Comparison of ENCODE assay signal across 35 mouse cellular contexts in the genomic region with DNA sequence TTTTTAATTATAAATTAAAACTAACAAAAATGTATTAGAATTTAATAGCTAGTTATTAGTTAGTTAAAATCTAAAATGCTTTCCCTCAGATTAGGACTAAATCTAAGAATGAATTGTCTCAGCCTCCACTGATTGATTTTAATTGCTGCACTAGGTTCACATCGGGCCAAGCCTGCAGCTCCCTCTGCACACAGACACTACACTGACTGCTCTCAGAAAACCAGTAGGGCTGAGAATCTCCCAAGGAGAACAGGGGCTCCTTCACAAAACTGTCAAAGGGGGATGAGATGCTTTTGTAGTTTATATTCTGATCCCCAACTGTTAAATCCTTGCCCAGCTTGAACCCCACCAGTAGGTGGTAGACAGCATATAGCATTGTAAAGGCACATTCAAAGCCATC.
"Had no signal": no experiment of that assay in that cellular context is flagged by ENCODE, and none has a peak within 500 bp of the region (broad histone marks: within the 10 kb centered on the region; RNA-seq: fewer than 3 reads in every experiment).

No protein-coding gene starts in this region.

- H3K36me3 ChIP-seq: heart, embryonic 10.5 days; heart, embryonic 12.5 days; heart, embryonic 13.5 days; heart, embryonic 15.5 days; hindbrain, embryonic 10.5 days; hindbrain, embryonic 12.5 days; hindbrain, embryonic 13.5 days; hindbrain, embryonic 15.5 days; intestine, embryonic 15.5 days; kidney, embryonic 15.5 days had no signal

- H3K4me2 ChIP-seq: heart, embryonic 11.5 days; heart, embryonic 12.5 days; heart, embryonic 13.5 days; heart, embryonic 15.5 days; hindbrain, embryonic 12.5 days; hindbrain, embryonic 13.5 days; hindbrain, embryonic 14.5 days; hindbrain, embryonic 15.5 days; intestine, embryonic 15.5 days; kidney, embryonic 15.5 days had no signal

- H3K9ac ChIP-seq: heart, embryonic 12.5 days; heart, embryonic 13.5 days; heart, embryonic 15.5 days; hindbrain, embryonic 12.5 days; hindbrain, embryonic 13.5 days; hindbrain, embryonic 14.5 days; hindbrain, embryonic 15.5 days; intestine, embryonic 15.5 days; kidney, embryonic 15.5 days had no signal

- H3K27ac ChIP-seq: heart, embryonic 10.5 days; heart, embryonic 13.5 days; heart, embryonic 15.5 days; hindbrain, embryonic 10.5 days; hindbrain, embryonic 12.5 days; hindbrain, embryonic 13.5 days; hindbrain, embryonic 14.5 days; hindbrain, embryonic 15.5 days; hindbrain, postnatal 0 days; intestine, embryonic 15.5 days; kidney, embryonic 15.5 days; kidney, postnatal 0 days; layer of hippocampus, adult 2 months had no signal

- H3K4me3 ChIP-seq: heart, embryonic 10.5 days; heart, embryonic 12.5 days; heart, embryonic 13.5 days; heart, embryonic 15.5 days; hindbrain, embryonic 10.5 days; hindbrain, embryonic 12.5 days; hindbrain, embryonic 13.5 days; hindbrain, embryonic 15.5 days; intestine, embryonic 15.5 days; kidney, embryonic 15.5 days; layer of hippocampus, adult 2 months had no signal

- H3K9me3 ChIP-seq: heart, embryonic 10.5 days; heart, embryonic 13.5 days; heart, embryonic 15.5 days; hindbrain, embryonic 10.5 days; hindbrain, embryonic 12.5 days; hindbrain, embryonic 13.5 days; hindbrain, embryonic 15.5 days; intestine, embryonic 15.5 days; kidney, embryonic 15.5 days had no signal

- ATAC-seq: hindbrain, embryonic 16.5 days; hindbrain, postnatal 0 days; inflammation-experienced regulatory T-cells, adult 6 months; intestine, embryonic 15.5 days; intestine, embryonic 16.5 days; intestine, postnatal 0 days had no signal

- H3K27me3 ChIP-seq: heart, embryonic 12.5 days; heart, embryonic 13.5 days; heart, embryonic 15.5 days; hindbrain, embryonic 12.5 days; hindbrain, embryonic 13.5 days; hindbrain, embryonic 15.5 days; intestine, embryonic 15.5 days; kidney, embryonic 15.5 days had no signal

- DNase-seq: heart, postnatal 10 days; heart, postnatal 14 days; heart, postnatal 36 days; heart, postnatal 4 days; kidney, adult 11 months; kidney, adult 18-20 months; kidney, adult 2 months; kidney, adult 8-10 months; kidney, adult 9 months; kidney, postnatal 10 days; kidney, postnatal 14 days; kidney, postnatal 25 days; kidney, postnatal 36 days; kidney, postnatal 4 days; layer of hippocampus, adult 9-11 months; layer of hippocampus, postnatal 36 days had no signal

- H3K4me1 ChIP-seq: heart, embryonic 10.5 days; heart, embryonic 12.5 days; heart, embryonic 13.5 days; heart, embryonic 15.5 days; hindbrain, embryonic 10.5 days; hindbrain, embryonic 12.5 days; hindbrain, embryonic 13.5 days; hindbrain, embryonic 15.5 days; intestine, embryonic 15.5 days; kidney, embryonic 15.5 days had no signal
